Mouse (Mus musculus) CH12.LX (cell line): Measurements from ENCODE around the gene Arhgef28. TPM values are rescaled to one million over a fixed set of nuclear protein-coding genes. Genes with fewer than 3 reads are reported as not detected.
A peak's percentile ranks its signal among the peaks of the same experiment; 100 is the strongest.

Source experiments
- DNase-seq: peaks from one replicate; pipeline ENCODE4 v3.0.0-alpha.2; 2013; ENCODE audit errors: extremely low read depth
- H3K27ac ChIP-seq: 2 replicates; pipeline ENCODE4 v1.5.1; 2012; ENCODE audit warnings: low read depth, mild to moderate bottlenecking, control low read depth, moderate library complexity; ENCODE audit not compliant: insufficient read depth
- H3K27me3 ChIP-seq: replicated peaks from 2 replicates; pipeline ENCODE3; 2012; ENCODE audit warnings: inconsistent platforms
- H3K36me3 ChIP-seq, 2 experiments: replicated peaks in 1 of 2; 2 replicates each; pipeline versions ENCODE3 to v1.6.1; 2012; ENCODE audit warnings: inconsistent platforms in 1 of 2, low read length in 1 of 2, mild to moderate bottlenecking in 1 of 2, mixed read lengths in 1 of 2, moderate library complexity in 1 of 2; ENCODE audit not compliant: control insufficient read depth in 1 of 2, insufficient read depth in 1 of 2
- H3K4me1 ChIP-seq, 2 experiments: 2 replicates each; pipeline ENCODE4 v1.6.1; 2012; ENCODE audit warnings: inconsistent platforms in 1 of 2, moderate library complexity in 1 of 2; ENCODE audit not compliant: insufficient read depth in 2 of 2, control insufficient read depth in 1 of 2
- H3K4me2 ChIP-seq: 2 replicates; pipeline ENCODE4 v1.6.1; 2012; ENCODE audit warnings: low read depth, mild to moderate bottlenecking, control low read depth; ENCODE audit not compliant: poor library complexity, insufficient read depth, severe bottlenecking
- H3K4me3 ChIP-seq, 3 experiments: fragments of 150-350 bp in 1 of 3; sonication (generic) in 1 of 3; replicated peaks in 1 of 3; 2 replicates each; pipeline versions ENCODE3 to v1.5.1; 2011 to 2012; ENCODE audit warnings: low read depth in 2 of 3, low read length in 2 of 3, mild to moderate bottlenecking in 2 of 3, moderate library complexity in 2 of 3, control low read depth in 1 of 3, improper control_type of control experiment in 1 of 3, inconsistent platforms in 1 of 3, mixed read lengths in 1 of 3; ENCODE audit not compliant: poor library complexity in 1 of 3
- H3K79me2 ChIP-seq: replicated peaks from 2 replicates; pipeline ENCODE4 v1.6.1; 2012; ENCODE audit warnings: mild to moderate bottlenecking, moderate library complexity; ENCODE audit not compliant: control insufficient read depth, poor library complexity, insufficient read depth, severe bottlenecking; ENCODE audit errors: extremely low read depth
- H3K9ac ChIP-seq: 2 replicates; pipeline ENCODE4 v1.6.1; 2012; ENCODE audit warnings: low read depth, mild to moderate bottlenecking, control low read depth, moderate library complexity; ENCODE audit not compliant: insufficient read depth
- H3K9me3 ChIP-seq: replicated peaks from 2 replicates; pipeline ENCODE3; 2012; ENCODE audit warnings: low read length, inconsistent platforms, mixed read lengths
- CHD1 ChIP-seq: IDR thresholded peaks from 2 replicates; pipeline ENCODE4 v1.6.1; 2012; ENCODE audit warnings: low read depth, low read length, improper control_type of control experiment, inconsistent platforms
- CHD2 ChIP-seq: IDR thresholded peaks from 2 replicates; pipeline ENCODE4 v1.6.1; 2011; ENCODE audit warnings: low read length, improper control_type of control experiment
- CTCF ChIP-seq, 2 experiments: IDR thresholded peaks in 1 of 2; conservative IDR thresholded peaks in 1 of 2; 2 replicates each; pipeline ENCODE4 v1.5.1; 2011 to 2012; ENCODE audit warnings: low read depth in 2 of 2, low read length in 2 of 2, improper control_type of control experiment in 1 of 2, inconsistent platforms in 1 of 2, mild to moderate bottlenecking in 1 of 2, moderate library complexity in 1 of 2
- E2F4 ChIP-seq: IDR thresholded peaks from 2 replicates; pipeline ENCODE4 v1.6.1; 2011; ENCODE audit warnings: low read depth, low read length, improper control_type of control experiment; ENCODE audit not compliant: insufficient replicate concordance
- ELF1 ChIP-seq: IDR thresholded peaks from 2 replicates; pipeline ENCODE4 v1.6.1; 2014; ENCODE audit warnings: low read depth, mild to moderate bottlenecking, inconsistent platforms, low read length, improper control_type of control experiment
- EP300 ChIP-seq: IDR thresholded peaks from 2 replicates; pipeline ENCODE4 v1.6.1; 2011; ENCODE audit warnings: low read length, improper control_type of control experiment
- ETS1 ChIP-seq: conservative IDR thresholded peaks from 2 replicates; pipeline ENCODE4 v1.6.1; 2012; ENCODE audit warnings: low read depth, mild to moderate bottlenecking, inconsistent platforms, low read length, improper control_type of control experiment, moderate library complexity
- HCFC1 ChIP-seq: IDR thresholded peaks from 2 replicates; pipeline ENCODE4 v1.6.1; 2012; ENCODE audit warnings: low read depth, mild to moderate bottlenecking, inconsistent platforms, low read length, improper control_type of control experiment
- IRF4 ChIP-seq: IDR thresholded peaks from 2 replicates; pipeline ENCODE4 v1.6.1; 2014; ENCODE audit warnings: low read depth, mild to moderate bottlenecking, inconsistent platforms, low read length, improper control_type of control experiment
- JUN ChIP-seq: IDR thresholded peaks from 2 replicates; pipeline ENCODE4 v1.6.1; 2011; ENCODE audit warnings: low read depth, mild to moderate bottlenecking, low read length, improper control_type of control experiment, moderate library complexity; ENCODE audit not compliant: insufficient read depth
- JUND ChIP-seq: conservative IDR thresholded peaks from 2 replicates; pipeline ENCODE4 v1.6.1; 2011; ENCODE audit warnings: low read depth, low read length, improper control_type of control experiment
- KAT2A ChIP-seq: IDR thresholded peaks from 2 replicates; pipeline ENCODE4 v1.6.1; 2012; ENCODE audit warnings: low read length, improper control_type of control experiment, inconsistent platforms; ENCODE audit not compliant: insufficient replicate concordance
- MAFK ChIP-seq: IDR thresholded peaks from 2 replicates; pipeline ENCODE4 v1.6.1; 2011; ENCODE audit warnings: low read length, improper control_type of control experiment; ENCODE audit not compliant: insufficient replicate concordance
- MAZ ChIP-seq: IDR thresholded peaks from 2 replicates; pipeline ENCODE4 v1.6.1; 2012; ENCODE audit warnings: low read depth, mild to moderate bottlenecking, inconsistent platforms, low read length, improper control_type of control experiment, moderate library complexity
- MXI1 ChIP-seq: IDR thresholded peaks from 2 replicates; pipeline ENCODE4 v1.6.1; 2011; ENCODE audit warnings: mild to moderate bottlenecking, low read depth, low read length, improper control_type of control experiment
- PAX5 ChIP-seq: IDR thresholded peaks from 2 replicates; pipeline ENCODE4 v1.6.1; 2012; ENCODE audit warnings: low read length, inconsistent platforms, mixed read lengths
- POLR2AphosphoS2 ChIP-seq: IDR thresholded peaks from 2 replicates; pipeline ENCODE4 v1.6.1; 2011; ENCODE audit warnings: low read depth, low read length, improper control_type of control experiment
- RAD21 ChIP-seq: IDR thresholded peaks from 2 replicates; pipeline ENCODE4 v1.6.1; 2011; ENCODE audit warnings: low read depth, mild to moderate bottlenecking, low read length, improper control_type of control experiment, moderate library complexity
- SIN3A ChIP-seq: IDR thresholded peaks from 2 replicates; pipeline ENCODE4 v1.6.1; 2012; ENCODE audit warnings: low read length, improper control_type of control experiment, inconsistent platforms
- SMC3 ChIP-seq: IDR thresholded peaks from 2 replicates; pipeline ENCODE4 v1.6.1; 2011; ENCODE audit warnings: low read depth, low read length, improper control_type of control experiment
- TBP ChIP-seq: conservative IDR thresholded peaks from 2 replicates; pipeline ENCODE4 v1.6.1; 2011; ENCODE audit warnings: low read depth, low read length, improper control_type of control experiment
- USF2 ChIP-seq: conservative IDR thresholded peaks from 2 replicates; pipeline ENCODE4 v1.6.1; 2011; ENCODE audit warnings: low read depth, low read length, improper control_type of control experiment
- ZC3H11A ChIP-seq: IDR thresholded peaks from 2 replicates; pipeline ENCODE4 v1.6.1; 2012; ENCODE audit warnings: low read depth, mild to moderate bottlenecking, inconsistent platforms, low read length, improper control_type of control experiment
- dilution Hi-C: fragments of 300-500 bp; cut with MboI; formaldehyde crosslinking; loops from 2 replicates; pipeline ENCODE4 v1.14.3; 2020; ENCODE audit warnings: low sequenced_read_pairs; ENCODE audit not compliant: extremely low pct_unique_long_range_greater_than_20kb, extremely low pct_ligation_motif_present
- in situ Hi-C: fragments of 300-500 bp; cut with MboI; formaldehyde crosslinking; loops from 3 replicates; pipeline ENCODE4 v1.14.3; 2019; ENCODE audit warnings: low sequenced_read_pairs, low pct_ligation_motif_present, low pct_unique_long_range_greater_than_20kb, mixed read lengths
- polyA plus RNA-seq: library from polyadenylated mRNA; unstranded; fragments of >175 nt; gene quantifications from 2 replicates; pipeline ENCODE4 v1.2.1, GENCODE M21; 2012; ENCODE audit warnings: low read depth; ENCODE audit not compliant: insufficient read length
- total RNA-seq, 2 experiments: library from RNA; depleted of rRNA; stranded (reverse); fragments of 300-350 nt in 1 of 2; fragments of >200 nt in 1 of 2; gene quantifications; 2 replicates each; pipeline ENCODE4 v1.2.3; 2012 to 2014

Gene Arhgef28
- total and polyA plus RNA-seq, 3 experiments: 0.07 to 0.24 (median 0.08) TPM

DNA sequence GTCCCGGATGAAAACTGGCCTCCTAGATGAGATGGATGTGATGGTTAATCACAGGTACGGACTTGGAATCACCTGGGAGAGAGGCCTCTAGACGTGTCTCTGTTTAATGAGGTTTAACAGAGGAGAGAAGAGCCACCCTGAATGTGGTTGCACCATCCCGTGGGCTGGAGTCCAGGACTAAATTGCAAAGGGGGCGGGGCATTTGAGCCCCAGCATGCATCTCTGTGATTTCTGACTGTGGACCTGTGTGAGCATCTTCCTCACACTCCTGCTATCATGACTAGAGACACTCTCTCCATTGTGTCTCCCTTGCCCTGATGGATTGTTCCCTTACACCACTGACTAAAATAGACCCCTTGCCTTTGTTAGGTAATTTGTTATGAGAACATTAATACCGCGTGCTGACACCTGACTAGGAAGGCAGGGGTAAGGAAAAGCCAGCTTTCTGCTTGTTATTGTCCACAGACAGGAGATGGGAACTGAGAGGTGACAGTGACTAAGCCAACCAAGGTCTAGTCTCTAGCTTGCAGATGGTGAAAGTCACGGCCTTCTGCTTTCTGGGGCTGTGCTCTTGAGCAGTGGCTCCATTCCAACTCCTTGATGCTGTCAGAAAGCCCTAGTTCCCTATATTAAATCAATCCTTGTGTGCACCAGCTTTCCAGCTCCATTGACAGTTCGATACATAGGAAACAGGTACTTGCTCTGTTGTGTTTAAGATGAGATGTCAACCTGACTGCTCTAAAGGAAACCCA, 35.5 kb upstream of the Arhgef28 start:
- no peak overlapping the region for H3K4me2 ChIP-seq
- H3K27ac ChIP-seq: no peak overlapping the region
- H3K9me3 ChIP-seq: no peaks in the 10 kb centered on the region
- no peak for DNase-seq
- H3K9ac ChIP-seq: no peak overlapping the region
- peaks cover 0 to 11% of the 10 kb centered on the region in 2 experiments for H3K36me3 ChIP-seq
- in situ Hi-C loops (loop anchor here (5.0 kb wide), 1 partner anchor 204 kb away; no protein-coding TSS in a partner anchor), dilution Hi-C loops (no loop called here)
- no peaks in the 10 kb centered on the region for H3K79me2 ChIP-seq
- no peaks in the 10 kb centered on the region for H3K27me3 ChIP-seq
- H3K4me1 ChIP-seq: peaks cover 4 to 10% of the 10 kb centered on the region in 2 experiments; a peak in 1 of 4 replicates
- no peak overlapping the region for H3K4me3 ChIP-seq
- TF ChIP-seq MXI1 (no peak), KAT2A (no peak), USF2 (no peak), JUN (no peak), ELF1 (no peak), MAZ (no peak), HCFC1 (no peak)

DNA sequence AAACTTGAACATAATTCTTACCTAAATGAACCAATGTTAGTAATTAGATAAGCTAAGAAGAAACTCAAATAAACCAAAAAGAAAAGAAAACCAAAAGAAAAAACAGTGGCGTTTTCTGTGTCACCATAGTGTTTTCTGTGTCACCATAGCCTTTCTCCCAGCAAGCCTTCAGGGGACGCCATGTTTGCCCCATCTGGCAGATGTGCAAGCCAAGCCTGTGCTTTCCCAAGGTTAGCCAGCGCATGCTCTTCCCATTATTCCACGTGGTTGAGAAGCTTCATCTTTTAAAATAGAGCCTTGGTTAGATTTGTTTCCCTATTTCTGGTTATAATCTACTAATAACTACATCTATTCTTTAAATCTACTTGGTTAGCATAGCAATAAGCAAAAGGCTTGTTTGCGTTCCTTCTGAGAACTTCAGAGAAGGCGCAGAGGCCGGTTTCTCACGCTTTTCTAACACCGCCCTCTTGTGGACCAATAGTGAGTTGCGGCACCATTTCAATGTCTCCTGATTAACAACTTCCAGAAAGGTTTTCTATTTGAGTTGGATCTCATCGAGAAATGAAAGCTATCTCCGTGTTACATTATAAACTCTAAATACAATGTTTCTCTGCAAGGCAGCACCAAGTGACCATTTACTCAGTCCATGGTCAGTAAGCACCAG, 33.9 kb upstream of the Arhgef28 start:
- Histone ChIP-seq H3K9me3 (no peaks in the 10 kb centered on the region), H3K27me3 (no peaks in the 10 kb centered on the region), H3K4me2 (no peak overlapping the region), H3K4me3 (no peak overlapping the region), H3K27ac (no peak overlapping the region), H3K4me1 (peaks cover 4 to 7% of the 10 kb centered on the region in 2 experiments; a peak in 1 of 4 replicates), H3K79me2 (no peaks in the 10 kb centered on the region), H3K9ac (no peak overlapping the region), H3K36me3 (no peaks in the 10 kb centered on the region)
- TF ChIP-seq MXI1 (no peak), CHD2 (no peak), TBP (no peak), RAD21 (peak; percentile 85), EP300 (no peak), ZC3H11A (peak; percentile 36; the same call in 1 of the 2 replicates), E2F4 (no peak), MAFK (no peak), CTCF (conservative IDR thresholded peaks at IDR 0.05 in 1 of 2, IDR thresholded peaks at IDR 0.05 in 1 of 2; ENCODE audit: low read depth in 2 of 2, low read length in 2 of 2) (peak; percentile 83 to 90), IRF4 (peak; percentile 40; the same call in 1 of the 2 replicates), JUND (0 out of 2 replicates have a peak, but pooled peaks have one; percentile 9), CHD1 (no peak), USF2 (no peak), ETS1 (no peak), PAX5 (no peak), SIN3A (no peak), SMC3 (peak; percentile 81), MAZ (no peak), POLR2AphosphoS2 (no peak)
- dilution Hi-C loops (no loop called here), in situ Hi-C loops (loop anchor here (5.0 kb wide), 1 partner anchor 203 kb away; no protein-coding TSS in a partner anchor)
- peak; percentile 71 for DNase-seq
